Mouse (Mus musculus) heart, postnatal 0 days (tissue): ENCODE measurements around the gene Pcca.

Experiments
- CTCF ChIP-seq: IDR thresholded peaks from 2 replicates; pipeline ENCODE4 v1.5.1; 2016; ENCODE audit warnings: antibody characterized with exemption, control low read depth, low read depth
- EP300 ChIP-seq: IDR thresholded peaks from 2 replicates; pipeline ENCODE4 v1.6.1; 2016; ENCODE audit warnings: antibody characterized with exemption, low read depth

GRCm38 (mm10) chr14:122917676-122918075 lies 383.6 kb downstream of the Pcca start:
- no peak for TF ChIP-seq EP300
- TF ChIP-seq CTCF, result no peak
